Mouse (Mus musculus): ENCODE data around the gene Arhgap15.

DNA sequence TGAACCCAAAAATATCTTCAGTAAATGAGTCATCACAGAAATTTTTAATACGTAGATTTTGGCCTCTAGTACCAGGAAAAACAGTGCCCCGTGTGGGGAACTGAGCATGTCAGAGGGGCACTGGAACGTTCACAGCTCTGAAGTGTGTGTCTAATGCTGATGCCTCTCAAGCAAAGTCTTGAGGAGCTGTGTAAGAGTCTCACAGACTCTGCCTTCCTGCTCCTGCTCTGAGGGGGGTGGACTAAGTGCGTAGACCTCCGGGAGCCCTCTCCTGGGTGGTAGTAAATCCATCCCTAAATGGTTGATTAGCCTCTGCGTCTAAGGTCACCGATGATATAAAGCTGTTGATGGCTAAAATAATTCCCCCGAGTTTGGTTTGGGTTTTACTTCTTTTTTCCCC is 39.9 kb downstream of the Arhgap15 start:
- no peak for TF ChIP-seq POLR2A (IDR thresholded peaks at IDR 0.05; ENCODE audit: borderline replicate concordance, low read depth, low read length)
- TF ChIP-seq CTCF (IDR thresholded peaks at IDR 0.05; ENCODE audit: low read depth, low read length), result no peak

Data from bone marrow macrophage, adult 2 months (primary cell).